Mouse (Mus musculus): Measurements from ENCODE around the gene Lman2l. TPM values are rescaled to one million over a fixed set of nuclear protein-coding genes. Genes with fewer than 3 reads are reported as not detected.

Gene Lman2l
- total and polyA plus RNA-seq, 3 experiments, result 16.8 to 26.5 (median 26.3) TPM

DNA sequence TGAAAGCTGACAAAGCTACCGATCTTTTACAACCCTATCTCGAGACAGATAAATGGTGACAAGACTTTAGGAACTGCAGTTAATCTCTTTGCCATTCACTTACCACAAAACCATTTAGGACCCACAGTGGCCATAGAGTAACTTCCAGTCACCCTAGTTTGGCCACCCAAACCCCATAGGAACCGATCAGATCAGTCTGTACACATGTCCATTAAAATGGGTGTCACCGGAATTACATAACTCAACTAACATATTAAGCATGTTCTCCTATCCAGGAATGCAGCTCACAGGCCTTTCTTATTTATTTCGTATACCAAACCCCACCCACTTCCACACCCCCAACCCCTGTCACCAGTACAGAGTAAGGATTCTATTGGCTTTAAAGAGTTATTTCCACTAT lies 1.8 kb upstream of the Lman2l start:
- intact Hi-C loops (cut with DNase I), result no loop called here
- H3K79me2 ChIP-seq (replicated peaks; ENCODE audit: control insufficient read depth, insufficient read depth, low read length), result no peaks in the 10 kb centered on the region
- no peak for DNase-seq
- H3K27ac ChIP-seq, result no peak overlapping the region
- WGBS, result 84% methylated on average over 5 of the region's 5 CpGs
- H3K36me3 ChIP-seq (ENCODE audit: control insufficient read depth, insufficient read depth, low read length), result no peaks in the 10 kb centered on the region
- H3K27me3 ChIP-seq (ENCODE audit: control insufficient read depth, insufficient read depth, low read length), result no peaks in the 10 kb centered on the region
- TF ChIP-seq EP300 (IDR thresholded peaks at IDR 0.05; ENCODE audit: insufficient read depth, low read depth, low read length) (no peak), CTCF (IDR thresholded peaks at IDR 0.05) (no peak), POLR2A (IDR thresholded peaks at IDR 0.05; ENCODE audit: insufficient read depth, low read depth, low read length) (no peak)
- H3K9ac ChIP-seq (ENCODE audit: low read depth, low read length), result no peak overlapping the region
- no peak overlapping the region for H3K4me3 ChIP-seq
- peaks cover 4% of the 10 kb centered on the region for H3K4me1 ChIP-seq (ENCODE audit: control insufficient read depth, insufficient read depth, low read length)

DNA sequence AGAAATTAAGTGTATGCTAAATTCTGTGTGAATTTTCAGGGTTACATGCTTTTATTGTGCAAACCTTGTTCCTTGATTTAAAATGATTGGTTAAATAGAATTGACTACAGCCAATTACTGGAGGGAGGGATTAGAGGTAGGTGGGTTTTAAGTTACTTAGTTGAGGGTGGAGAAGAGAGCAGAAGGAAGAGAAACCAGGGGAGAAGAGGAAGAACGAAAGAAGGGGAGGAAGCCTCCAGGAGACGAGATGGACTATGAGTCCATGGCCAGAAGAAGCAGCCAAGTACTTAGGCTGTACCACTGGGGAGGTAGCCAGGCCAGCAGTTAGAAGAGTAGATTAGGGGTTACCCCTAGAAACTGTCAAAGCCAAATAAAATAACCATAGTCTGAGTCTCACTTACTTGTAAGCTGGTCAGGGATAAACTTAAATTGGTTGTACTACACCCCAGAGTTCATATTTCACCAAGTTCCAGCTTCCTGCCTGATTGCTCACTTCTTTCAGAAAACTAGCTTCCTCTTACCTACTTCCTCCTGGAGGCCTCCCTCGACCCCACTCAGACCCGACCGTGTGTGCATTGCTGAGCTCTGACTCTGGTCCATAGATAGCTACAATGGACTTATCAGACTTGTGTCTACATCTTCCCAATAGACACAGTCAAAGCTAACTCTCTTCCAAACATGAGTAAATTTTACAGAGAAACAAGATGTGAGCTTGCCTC lies 1.2 kb upstream of the Lman2l start:
- H3K27me3 ChIP-seq (ENCODE audit: control insufficient read depth, insufficient read depth, low read length), result no peaks in the 10 kb centered on the region
- no peak for DNase-seq
- H3K4me3 ChIP-seq, result no peak overlapping the region
- H3K4me1 ChIP-seq (ENCODE audit: control insufficient read depth, insufficient read depth, low read length), result peaks cover 4% of the 10 kb centered on the region
- no peak overlapping the region for H3K9ac ChIP-seq (ENCODE audit: low read depth, low read length)
- H3K36me3 ChIP-seq (ENCODE audit: control insufficient read depth, insufficient read depth, low read length), result no peaks in the 10 kb centered on the region
- no peak overlapping the region for H3K27ac ChIP-seq
- H3K79me2 ChIP-seq (replicated peaks; ENCODE audit: control insufficient read depth, insufficient read depth, low read length), result no peaks in the 10 kb centered on the region
- WGBS, result 60% methylated on average over 5 of the region's 5 CpGs
- intact Hi-C loops (cut with DNase I), result no loop called here
- no peak for TF ChIP-seq CTCF (IDR thresholded peaks at IDR 0.05)
- no peak for TF ChIP-seq POLR2A (IDR thresholded peaks at IDR 0.05; ENCODE audit: insufficient read depth, low read depth, low read length)
- no peak for TF ChIP-seq EP300 (IDR thresholded peaks at IDR 0.05; ENCODE audit: insufficient read depth, low read depth, low read length)

DNA sequence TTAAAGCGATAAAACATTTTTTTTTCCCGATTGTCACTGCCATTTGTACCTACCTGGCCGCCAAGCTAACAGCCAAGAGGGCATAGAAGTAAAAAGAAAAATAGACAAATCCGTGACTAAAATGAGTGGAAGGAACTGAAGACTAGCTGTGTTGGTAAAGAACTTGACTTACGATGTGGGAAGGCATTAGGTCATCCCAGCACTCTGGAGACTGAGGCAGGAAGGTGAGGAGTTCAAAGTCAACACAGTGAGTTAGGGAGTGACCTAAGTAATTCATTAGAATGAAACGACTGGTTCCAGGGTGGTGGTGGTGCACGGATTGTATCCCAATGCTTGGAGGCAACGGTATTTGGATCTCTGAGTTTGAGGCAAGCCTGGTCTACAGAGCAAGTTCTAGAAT lies 437 bp upstream of the Lman2l start:
- Histone ChIP-seq H3K36me3 (ENCODE audit: control insufficient read depth, insufficient read depth, low read length) (no peaks in the 10 kb centered on the region), H3K27me3 (ENCODE audit: control insufficient read depth, insufficient read depth, low read length) (no peaks in the 10 kb centered on the region), H3K4me1 (ENCODE audit: control insufficient read depth, insufficient read depth, low read length) (peaks cover 4% of the 10 kb centered on the region), H3K4me3 (peak overlapping the region; percentile 76), H3K9ac (ENCODE audit: low read depth, low read length) (no peak overlapping the region), H3K27ac (no peak overlapping the region), H3K79me2 (replicated peaks; ENCODE audit: control insufficient read depth, insufficient read depth, low read length) (no peaks in the 10 kb centered on the region)
- TF ChIP-seq CTCF (IDR thresholded peaks at IDR 0.05), result no peak
- TF ChIP-seq POLR2A (IDR thresholded peaks at IDR 0.05; ENCODE audit: insufficient read depth, low read depth, low read length), result no peak
- TF ChIP-seq EP300 (IDR thresholded peaks at IDR 0.05; ENCODE audit: insufficient read depth, low read depth, low read length), result no peak
- 37% methylated on average over 8 of the region's 8 CpGs for WGBS
- no peak for DNase-seq
- intact Hi-C loops (cut with DNase I), result loop anchor here (1.0 kb wide), 1 partner anchor 26 kb away; the partner anchor contains the start of gene Cnnm4

DNA sequence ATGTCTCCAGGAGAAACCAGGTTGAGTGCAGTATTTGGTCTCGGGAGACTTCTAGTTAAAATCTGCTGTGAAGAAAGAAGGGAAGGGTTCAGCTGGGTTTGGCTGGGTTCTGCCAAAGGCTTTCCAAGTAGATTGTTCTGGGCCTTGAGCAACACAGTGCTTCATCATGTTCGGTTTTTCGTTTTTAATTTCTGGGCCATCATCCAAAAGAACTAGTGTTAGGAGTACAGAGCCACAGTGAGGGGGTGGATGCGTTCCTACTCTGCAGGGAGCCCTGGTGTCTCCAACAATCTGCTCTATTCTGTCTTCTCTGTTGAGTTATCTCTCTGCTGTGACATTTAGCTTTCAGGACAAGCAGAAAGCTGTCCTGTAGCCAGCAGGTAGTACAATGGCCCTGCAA lies 4.0 kb downstream of the Lman2l start:
- Histone ChIP-seq H3K9ac (ENCODE audit: low read depth, low read length) (no peak overlapping the region), H3K36me3 (ENCODE audit: control insufficient read depth, insufficient read depth, low read length) (no peaks in the 10 kb centered on the region), H3K27ac (no peak overlapping the region), H3K4me3 (no peak overlapping the region), H3K79me2 (replicated peaks; ENCODE audit: control insufficient read depth, insufficient read depth, low read length) (no peaks in the 10 kb centered on the region), H3K4me1 (ENCODE audit: control insufficient read depth, insufficient read depth, low read length) (peaks cover 4% of the 10 kb centered on the region), H3K27me3 (ENCODE audit: control insufficient read depth, insufficient read depth, low read length) (no peaks in the 10 kb centered on the region)
- 71% methylated on average over 4 of the region's 4 CpGs for WGBS
- intact Hi-C loops (cut with DNase I), result loop anchor here (5.0 kb wide), 1 partner anchor 51 kb away; no protein-coding TSS in a partner anchor
- TF ChIP-seq EP300 (IDR thresholded peaks at IDR 0.05; ENCODE audit: insufficient read depth, low read depth, low read length) (no peak), POLR2A (IDR thresholded peaks at IDR 0.05; ENCODE audit: insufficient read depth, low read depth, low read length) (no peak), CTCF (IDR thresholded peaks at IDR 0.05) (no peak)
- DNase-seq, result peak; percentile 23 to 41

DNA sequence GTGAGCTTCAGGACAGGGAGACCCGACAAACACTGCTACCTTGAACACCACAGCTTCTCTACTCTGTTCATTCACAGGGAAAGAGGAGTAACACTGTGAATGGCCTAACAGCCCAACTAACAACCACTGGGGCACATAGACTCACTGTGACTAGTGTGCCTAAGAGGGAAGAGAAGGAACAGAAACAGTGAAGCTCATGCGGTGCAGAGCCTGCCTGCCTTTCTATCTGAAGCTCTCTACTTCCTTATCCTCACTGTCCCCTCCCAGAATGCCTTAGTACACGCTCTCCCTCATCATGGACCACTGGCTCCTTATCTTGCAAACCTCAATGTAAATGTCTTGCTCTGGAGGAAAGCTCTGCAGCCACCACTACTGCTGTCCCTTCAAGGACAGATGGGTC lies 7.8 kb downstream of the Lman2l start:
- Histone ChIP-seq H3K27me3 (ENCODE audit: control insufficient read depth, insufficient read depth, low read length) (no peaks in the 10 kb centered on the region), H3K27ac (no peak overlapping the region), H3K36me3 (ENCODE audit: control insufficient read depth, insufficient read depth, low read length) (no peaks in the 10 kb centered on the region), H3K4me1 (ENCODE audit: control insufficient read depth, insufficient read depth, low read length) (no peaks in the 10 kb centered on the region), H3K9ac (ENCODE audit: low read depth, low read length) (no peak overlapping the region), H3K4me3 (no peak overlapping the region), H3K79me2 (replicated peaks; ENCODE audit: control insufficient read depth, insufficient read depth, low read length) (no peaks in the 10 kb centered on the region)
- WGBS, result 94% methylated on average over 3 of the region's 3 CpGs
- no peak for DNase-seq
- no peak for TF ChIP-seq EP300 (IDR thresholded peaks at IDR 0.05; ENCODE audit: insufficient read depth, low read depth, low read length)
- no peak for TF ChIP-seq POLR2A (IDR thresholded peaks at IDR 0.05; ENCODE audit: insufficient read depth, low read depth, low read length)
- no peak for TF ChIP-seq CTCF (IDR thresholded peaks at IDR 0.05)
- intact Hi-C loops (cut with DNase I), result no loop called here

DNA sequence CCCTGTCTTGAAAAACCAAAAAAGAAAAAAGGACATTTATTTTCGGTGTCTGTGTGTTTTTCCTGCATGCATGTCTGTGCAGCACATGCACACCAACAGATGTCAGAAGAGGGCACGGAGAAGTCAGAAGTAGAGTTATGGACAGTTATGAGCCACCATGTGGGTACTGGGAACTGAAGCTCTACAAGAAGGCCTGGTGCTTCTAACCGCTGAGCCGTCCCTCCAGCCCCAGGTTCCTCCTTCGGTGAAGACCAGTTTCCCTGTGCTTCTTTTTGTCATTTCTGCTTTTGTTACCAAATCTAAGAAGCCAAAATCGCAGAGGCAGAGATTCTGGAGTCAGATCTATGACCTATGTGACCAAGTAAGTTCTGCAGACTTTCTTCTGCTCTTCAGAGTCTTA lies 8.6 kb downstream of the Lman2l start:
- H3K79me2 ChIP-seq (replicated peaks; ENCODE audit: control insufficient read depth, insufficient read depth, low read length), result no peaks in the 10 kb centered on the region
- intact Hi-C loops (cut with DNase I), result no loop called here
- no peak for DNase-seq
- no peak for TF ChIP-seq POLR2A (IDR thresholded peaks at IDR 0.05; ENCODE audit: insufficient read depth, low read depth, low read length)
- TF ChIP-seq EP300 (IDR thresholded peaks at IDR 0.05; ENCODE audit: insufficient read depth, low read depth, low read length), result no peak
- no peak for TF ChIP-seq CTCF (IDR thresholded peaks at IDR 0.05)
- 97% methylated on average over 6 of the region's 6 CpGs for WGBS
- H3K36me3 ChIP-seq (ENCODE audit: control insufficient read depth, insufficient read depth, low read length), result no peaks in the 10 kb centered on the region
- H3K4me3 ChIP-seq, result no peak overlapping the region
- no peaks in the 10 kb centered on the region for H3K4me1 ChIP-seq (ENCODE audit: control insufficient read depth, insufficient read depth, low read length)
- no peak overlapping the region for H3K9ac ChIP-seq (ENCODE audit: low read depth, low read length)
- no peaks in the 10 kb centered on the region for H3K27me3 ChIP-seq (ENCODE audit: control insufficient read depth, insufficient read depth, low read length)
- H3K27ac ChIP-seq, result no peak overlapping the region
